Mouse (Mus musculus): ENCODE data around the gene Xpnpep3.

DNA sequence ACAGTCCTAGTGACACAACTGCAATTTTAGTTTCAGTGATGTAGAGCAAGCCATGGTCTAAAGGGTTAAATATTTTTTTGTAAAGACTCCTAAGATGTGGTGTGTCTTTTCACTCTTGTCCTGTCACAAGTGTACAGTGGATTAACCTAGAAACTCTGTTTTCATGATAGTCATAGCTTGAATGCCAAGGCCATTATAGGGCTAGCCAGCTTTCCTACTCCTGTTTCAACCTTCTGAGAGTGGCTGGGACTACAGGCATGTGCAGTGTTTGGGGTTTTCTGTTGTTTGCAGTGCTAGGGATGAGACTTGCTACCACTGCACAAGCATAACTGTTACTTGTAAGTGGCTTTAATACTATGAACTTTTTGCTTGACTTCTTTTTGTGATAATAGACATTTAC, 39.3 kb downstream of the Xpnpep3 start:
- TF ChIP-seq GATA1 (IDR thresholded peaks at IDR 0.05; ENCODE audit: borderline replicate concordance, low read length), result no peak
- no peak for TF ChIP-seq FLI1 (IDR thresholded peaks at IDR 0.05; ENCODE audit: low read length)

All from megakaryocyte, embryonic 14.5 days (primary cell).